Mouse (Mus musculus): ENCODE data around the gene Wwox.

- TF ChIP-seq CTCF (IDR thresholded peaks at IDR 0.05; ENCODE audit: insufficient read depth, low read depth, low read length) (peak; percentile 66), POLR2A (IDR thresholded peaks at IDR 0.05; ENCODE audit: insufficient read depth, low read depth, low read length) (no peak)
Observed at GRCm38 (mm10) chr8:114438236-114438635, 1.2 kb upstream of the Wwox start.
